1 mouse cellular context compared by ENCODE assay signal in genomic region chr11:78550168-78551058, GRCm38 (mm10).
A peak's percentile ranks its signal among the peaks of the same experiment; 100 is the strongest.
TF ChIP-seq lines count a peak whose summit lies in the region.

Gene Tmem97 (minus strand): TSS chr11:78550777.

TF ChIP-seq in CH12.LX, 34 proteins besides CTCF, POLR2A, EP300 and RAD21 (continued from another document):
- no peak; the same call in 1 of the 2 replicates for TF ChIP-seq ZNF384 (IDR thresholded peaks at IDR 0.05; ENCODE audit: low read depth, low read length)
- TF ChIP-seq IRF4 (IDR thresholded peaks at IDR 0.05; ENCODE audit: low read depth, low read length) = 0 out of 2 replicates have a peak, but pooled peaks have one; percentile 6
- no peak for TF ChIP-seq E2F4 (IDR thresholded peaks at IDR 0.05; ENCODE audit: insufficient replicate concordance, low read depth, low read length)
- no peak for TF ChIP-seq JUN (IDR thresholded peaks at IDR 0.05; ENCODE audit: insufficient read depth, low read depth, low read length)
- TF ChIP-seq MEF2A (IDR thresholded peaks at IDR 0.05; ENCODE audit: borderline replicate concordance, low read depth, low read length) = peak; percentile 17; the same call in 1 of the 2 replicates
- peak; percentile 69 for TF ChIP-seq HCFC1 (IDR thresholded peaks at IDR 0.05; ENCODE audit: low read depth, low read length)
- 0 out of 2 replicates have a peak, but pooled peaks have one; percentile 9 for TF ChIP-seq ETS1 (conservative IDR thresholded peaks at IDR 0.05; ENCODE audit: low read depth, low read length)
- TF ChIP-seq NRF1 (IDR thresholded peaks at IDR 0.05; ENCODE audit: low read depth, low read length) = peak; percentile 86
- no peak for TF ChIP-seq ZC3H11A (IDR thresholded peaks at IDR 0.05; ENCODE audit: low read depth, low read length)
- no peak for TF ChIP-seq JUND (conservative IDR thresholded peaks at IDR 0.05; ENCODE audit: low read depth, low read length)
- peak; percentile 94 for TF ChIP-seq MAX (IDR thresholded peaks at IDR 0.05; ENCODE audit: low read length)
- peak; percentile 97 for TF ChIP-seq SIN3A (IDR thresholded peaks at IDR 0.05; ENCODE audit: low read length)
- TF ChIP-seq BHLHE40 (IDR thresholded peaks at IDR 0.05; ENCODE audit: low read depth, low read length) = peak; percentile 86
- peak; percentile 67 for TF ChIP-seq ELF1 (IDR thresholded peaks at IDR 0.05; ENCODE audit: low read depth, low read length)
